Mouse (Mus musculus) neural tube, embryonic 12.5 days (tissue): ENCODE data around the gene Macrod2. TPM values are rescaled to one million over a fixed set of nuclear protein-coding genes. Genes with fewer than 3 reads are reported as not detected.

Experiments
- ATAC-seq: fragments of 200-750 bp; cut with Nextera tagmentation; 2 replicates; pipeline ENCODE4 v1.8.0; 2017; ENCODE audit warnings: low read depth, mild to moderate bottlenecking, moderate TSS enrichment, moderate library complexity; ENCODE audit not compliant: low FRiP score
- H3K27ac ChIP-seq: fragments of 300-500 bp; sonication (generic); 2 replicates; pipeline ENCODE4 v1.5.1; 2016
- H3K27me3 ChIP-seq: fragments of 300-500 bp; sonication (generic); replicated peaks from 2 replicates; pipeline ENCODE4 v1.6.1; 2016; ENCODE audit warnings: mild to moderate bottlenecking
- H3K36me3 ChIP-seq: fragments of 300-500 bp; sonication (generic); 2 replicates; pipeline ENCODE4 v1.6.1; 2016; ENCODE audit warnings: mild to moderate bottlenecking
- H3K4me1 ChIP-seq: fragments of 300-500 bp; sonication (generic); 2 replicates; pipeline ENCODE4 v1.6.1; 2016
- H3K4me2 ChIP-seq: fragments of 300-500 bp; sonication (generic); replicated peaks from 2 replicates; pipeline ENCODE4 v1.6.1; 2016; ENCODE audit warnings: mild to moderate bottlenecking
- H3K4me3 ChIP-seq: fragments of 300-500 bp; sonication (generic); 2 replicates; pipeline ENCODE4 v1.5.1; 2016
- H3K9ac ChIP-seq: fragments of 300-500 bp; sonication (generic); 2 replicates; pipeline ENCODE4 v1.6.1; 2016; ENCODE audit warnings: mild to moderate bottlenecking
- H3K9me3 ChIP-seq: fragments of 300-500 bp; sonication (generic); 2 replicates; pipeline ENCODE4 v1.6.1; 2016; ENCODE audit warnings: mild to moderate bottlenecking
- WGBS: fragments of 180-500 bp; shearing (Covaris S2); methylation state at CpG from one replicate; pipeline ENCODE4 v1.1.7; 2016; 5-methylcytosine and 5-hydroxymethylcytosine counted together
- polyA plus RNA-seq: library from polyadenylated mRNA; unstranded; fragments of >200 nt; fragmentation: Nextera tagmentation; extraction: Ambion mirVana; gene quantifications from 2 replicates; pipeline ENCODE4 v1.2.1, GENCODE M21; 2016

Gene Macrod2
- polyA plus RNA-seq, 1 experiment from 2014 or later: 53.8 TPM

GRCm38 (mm10) chr2:142264697-142265096 is 1869.6 kb downstream of the Macrod2 start:
- no peak for ATAC-seq
- H3K9me3 ChIP-seq: no peaks in the 10 kb centered on the region
- H3K36me3 ChIP-seq: no peaks in the 10 kb centered on the region
- no peaks in the 10 kb centered on the region for H3K27me3 ChIP-seq
- H3K4me2 ChIP-seq: no peak overlapping the region
- no peak overlapping the region for H3K4me3 ChIP-seq
- H3K4me1 ChIP-seq: no peaks in the 10 kb centered on the region
- H3K27ac ChIP-seq: no peak overlapping the region
- 85% methylated on average over 2 of the region's 2 CpGs for WGBS
- H3K9ac ChIP-seq: no peak overlapping the region

GRCm38 (mm10) chr2:142267836-142268235 is 1872.7 kb downstream of the Macrod2 start:
- Histone ChIP-seq H3K4me2 (no peak overlapping the region), H3K9me3 (no peaks in the 10 kb centered on the region), H3K4me3 (no peak overlapping the region), H3K27ac (no peak overlapping the region), H3K9ac (no peak overlapping the region), H3K4me1 (no peaks in the 10 kb centered on the region), H3K36me3 (no peaks in the 10 kb centered on the region), H3K27me3 (no peaks in the 10 kb centered on the region)
- no peak for ATAC-seq
- 87% methylated on average over 2 of the region's 2 CpGs for WGBS

- WGBS: 58% methylated on average over 1 of the region's 1 CpGs
- H3K36me3 ChIP-seq: no peaks in the 10 kb centered on the region
- H3K9ac ChIP-seq: no peak overlapping the region
- no peak overlapping the region for H3K27ac ChIP-seq
- H3K4me1 ChIP-seq: no peaks in the 10 kb centered on the region
- H3K4me2 ChIP-seq: no peak overlapping the region
- no peak overlapping the region for H3K4me3 ChIP-seq
- no peaks in the 10 kb centered on the region for H3K9me3 ChIP-seq
- H3K27me3 ChIP-seq: no peaks in the 10 kb centered on the region
- no peak for ATAC-seq
Measured at GRCm38 (mm10) chr2:142286761-142287160, 1891.7 kb downstream of the Macrod2 start.

- H3K27ac ChIP-seq: no peak overlapping the region
- ATAC-seq: no peak
- H3K27me3 ChIP-seq: no peaks in the 10 kb centered on the region
- H3K4me3 ChIP-seq: no peak overlapping the region
- H3K9ac ChIP-seq: no peak overlapping the region
- no peak overlapping the region for H3K4me2 ChIP-seq
- 78% methylated on average over 4 of the region's 4 CpGs for WGBS
- H3K36me3 ChIP-seq: no peaks in the 10 kb centered on the region
- no peaks in the 10 kb centered on the region for H3K9me3 ChIP-seq
- no peaks in the 10 kb centered on the region for H3K4me1 ChIP-seq
Measured at GRCm38 (mm10) chr2:142294831-142295230, 1899.7 kb downstream of the Macrod2 start.

GRCm38 (mm10) chr2:142303098-142303911 is 1908.2 kb downstream of the Macrod2 start:
- WGBS: 16% methylated on average over 2 of the region's 2 CpGs
- peaks cover 8% of the 10 kb centered on the region for H3K4me1 ChIP-seq
- no peak overlapping the region for H3K4me2 ChIP-seq
- no peaks in the 10 kb centered on the region for H3K27me3 ChIP-seq
- H3K36me3 ChIP-seq: no peaks in the 10 kb centered on the region
- no peak overlapping the region for H3K27ac ChIP-seq
- no peak overlapping the region for H3K9ac ChIP-seq
- H3K9me3 ChIP-seq: peaks cover 3% of the 10 kb centered on the region; the same call in 1 of the 2 replicates
- H3K4me3 ChIP-seq: no peak overlapping the region
- ATAC-seq: peak; percentile 87

- ATAC-seq: peak; percentile 72; the same call in 1 of the 2 replicates
- Histone ChIP-seq H3K27me3 (no peaks in the 10 kb centered on the region), H3K4me3 (no peak overlapping the region), H3K4me2 (no peak overlapping the region), H3K4me1 (peaks cover 8% of the 10 kb centered on the region), H3K9me3 (peaks cover 3% of the 10 kb centered on the region; the same call in 1 of the 2 replicates), H3K9ac (no peak overlapping the region), H3K27ac (no peak overlapping the region), H3K36me3 (no peaks in the 10 kb centered on the region)
- WGBS: 72% methylated on average over 2 of the region's 2 CpGs
Measured at GRCm38 (mm10) chr2:142303912-142304182, 1908.7 kb downstream of the Macrod2 start.

GRCm38 (mm10) chr2:142323158-142323557 is 1928.0 kb downstream of the Macrod2 start:
- Histone ChIP-seq H3K27me3 (no peaks in the 10 kb centered on the region), H3K4me1 (no peaks in the 10 kb centered on the region)

GRCm38 (mm10) chr2:142326737-142327136 is 1931.6 kb downstream of the Macrod2 start:
- ATAC-seq: 0 out of 2 replicates have a peak, but pooled peaks have one; percentile 3
- no peaks in the 10 kb centered on the region for H3K4me1 ChIP-seq
- 90% methylated on average over 3 of the region's 3 CpGs for WGBS
- no peaks in the 10 kb centered on the region for H3K9me3 ChIP-seq
- no peak overlapping the region for H3K9ac ChIP-seq
- no peaks in the 10 kb centered on the region for H3K36me3 ChIP-seq
- H3K4me3 ChIP-seq: no peak overlapping the region
- no peak overlapping the region for H3K4me2 ChIP-seq
- no peaks in the 10 kb centered on the region for H3K27me3 ChIP-seq
- H3K27ac ChIP-seq: no peak overlapping the region

More at GRCm38 (mm10) chr2:142323158-142323557, 1928.0 kb downstream of the Macrod2 start:
- Histone ChIP-seq H3K9ac (no peak overlapping the region), H3K36me3 (no peaks in the 10 kb centered on the region), H3K4me3 (no peak overlapping the region), H3K9me3 (no peaks in the 10 kb centered on the region), H3K27ac (no peak overlapping the region), H3K4me2 (no peak overlapping the region)
- no peak for ATAC-seq
- WGBS: 73% methylated on average over 3 of the region's 3 CpGs

GRCm38 (mm10) chr2:142329761-142330160 is 1934.7 kb downstream of the Macrod2 start:
- ATAC-seq: no peak
- H3K4me2 ChIP-seq: no peak overlapping the region
- no peaks in the 10 kb centered on the region for H3K36me3 ChIP-seq
- no peak overlapping the region for H3K27ac ChIP-seq
- H3K4me1 ChIP-seq: peaks cover 5% of the 10 kb centered on the region; the same call in 1 of the 2 replicates
- H3K4me3 ChIP-seq: no peak overlapping the region
- H3K27me3 ChIP-seq: no peaks in the 10 kb centered on the region
- no peak overlapping the region for H3K9ac ChIP-seq
- H3K9me3 ChIP-seq: no peaks in the 10 kb centered on the region
- WGBS: 58% methylated on average over 7 of the region's 7 CpGs

- Histone ChIP-seq H3K9ac (no peak overlapping the region), H3K36me3 (no peaks in the 10 kb centered on the region), H3K9me3 (no peaks in the 10 kb centered on the region), H3K27ac (no peak overlapping the region), H3K27me3 (no peaks in the 10 kb centered on the region), H3K4me1 (peaks cover 9% of the 10 kb centered on the region; the same call in 1 of the 2 replicates), H3K4me3 (no peak overlapping the region), H3K4me2 (peak overlapping the region; percentile 46)
- WGBS: 6% methylated on average over 7 of the region's 7 CpGs
- ATAC-seq: peak; percentile 89
Measured at GRCm38 (mm10) chr2:142334441-142335102, 1939.5 kb downstream of the Macrod2 start.

GRCm38 (mm10) chr2:142335103-142335999 is 1940.2 kb downstream of the Macrod2 start:
- WGBS: 34% methylated on average over 10 of the region's 10 CpGs
- Histone ChIP-seq H3K9me3 (no peaks in the 10 kb centered on the region), H3K27me3 (no peaks in the 10 kb centered on the region), H3K36me3 (no peaks in the 10 kb centered on the region), H3K4me1 (peaks cover 9% of the 10 kb centered on the region; the same call in 1 of the 2 replicates), H3K27ac (no peak overlapping the region), H3K4me2 (peak overlapping the region; percentile 46; the same call in 1 of the 2 replicates), H3K4me3 (no peak overlapping the region), H3K9ac (no peak overlapping the region)
- peak; percentile 39; the same call in 1 of the 2 replicates for ATAC-seq

- Histone ChIP-seq H3K27me3 (no peaks in the 10 kb centered on the region), H3K4me1 (no peaks in the 10 kb centered on the region), H3K27ac (no peak overlapping the region), H3K4me2 (no peak overlapping the region), H3K36me3 (no peaks in the 10 kb centered on the region), H3K4me3 (no peak overlapping the region), H3K9me3 (no peaks in the 10 kb centered on the region), H3K9ac (no peak overlapping the region)
- 50% methylated on average over 2 of the region's 2 CpGs for WGBS
- no peak for ATAC-seq
Measured at GRCm38 (mm10) chr2:142344021-142344420, 1948.9 kb downstream of the Macrod2 start.
